Mouse (Mus musculus) testis, adult 10 weeks (tissue): Measurements from ENCODE around the gene Pdzd11. TPM values are rescaled to one million over a fixed set of nuclear protein-coding genes. Genes with fewer than 3 reads are reported as not detected.

Source experiments
- polyA plus RNA-seq: library from polyadenylated mRNA; stranded (reverse); fragments of 350-450 nt; fragmentation: Illumina TruSeq; extraction: RNeasy Lipid Tissue Mini Kit (QIAGEN cat#74804); gene quantifications from one replicate; pipeline ENCODE4 v1.2.3, GENCODE M21; 2014; ENCODE audit warnings: low read depth, low replicate concordance

Gene Pdzd11
- 15.8 TPM for polyA plus RNA-seq

GRCm38 (mm10) chrX:100625802-100626793 lies at the start of gene Pdzd11:
TSS of gene Pdzd11 (minus strand) at chrX:100626568.

DNA sequence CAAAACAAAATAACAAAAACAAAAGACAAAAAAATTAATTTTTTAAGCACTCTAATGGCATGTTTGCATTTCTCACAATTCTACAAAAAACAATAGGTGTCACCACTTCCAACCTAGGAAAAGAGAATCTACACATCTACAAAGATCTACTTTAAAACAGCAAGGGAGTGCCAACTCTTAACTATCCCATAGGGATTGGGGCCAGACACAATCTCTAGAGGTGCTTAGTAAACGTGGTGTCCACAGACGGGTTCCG lies 894 bp downstream of the Pdzd11 start, which contains the start of gene Kif4:
TSS of gene Kif4 (plus strand) at position 192 of the 256 bp plus-strand sequence.

DNA sequence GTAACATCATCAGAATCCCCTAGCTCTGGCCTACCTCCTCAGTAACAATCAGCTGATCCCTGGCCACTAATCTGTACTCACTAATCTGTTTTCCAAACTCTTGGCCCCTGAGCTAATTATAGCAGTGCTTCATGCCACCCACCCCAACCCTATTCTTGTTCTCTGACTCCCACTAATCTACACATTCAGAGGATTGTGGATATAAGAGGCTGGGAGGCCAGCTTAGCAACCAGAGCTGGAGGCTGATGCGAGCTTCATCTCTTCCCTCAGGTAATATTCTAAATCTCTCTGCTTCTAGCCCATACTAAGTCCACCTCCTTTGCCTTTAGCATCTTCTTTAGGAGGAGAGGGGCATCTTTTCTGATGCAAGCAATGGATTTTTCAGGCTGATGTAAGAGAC lies 21.1 kb downstream of the Pdzd11 start, which contains the start of gene Arr3:
TSS of gene Arr3 (plus strand) at position 184 of the 400 bp plus-strand sequence.

GRCm38 (mm10) chrX:100594791-100595190 lies 31.6 kb downstream of the Pdzd11 start, which contains the start of gene P2ry4:
TSS of gene P2ry4 (minus strand) at chrX:100594869.

Other genes starting within 250 kb of the Pdzd11 start
- not detected for gene Otud6a, start 197.6 kb downstream of the Pdzd11 start, polyA plus RNA-seq
- gene Awat2, start 183.9 kb downstream of the Pdzd11 start, polyA plus RNA-seq: 1.2 TPM
- 9.2 TPM for gene Igbp1, start 132.3 kb downstream of the Pdzd11 start, polyA plus RNA-seq
- gene Dgat2l6, start 101.7 kb downstream of the Pdzd11 start, polyA plus RNA-seq: not detected
- gene Awat1, start 54.3 kb downstream of the Pdzd11 start, polyA plus RNA-seq: not detected
- not detected for gene P2ry4, start 31.7 kb downstream of the Pdzd11 start, polyA plus RNA-seq
- gene Arr3, start 21.1 kb downstream of the Pdzd11 start, polyA plus RNA-seq: not detected
- 5.5 TPM for gene Kif4, start 831 bp downstream of the Pdzd11 start, polyA plus RNA-seq
- gene Gdpd2, start 103.3 kb upstream of the Pdzd11 start, polyA plus RNA-seq: 0.20 TPM
- 9.0 TPM for gene Dlg3, start 141.2 kb upstream of the Pdzd11 start, polyA plus RNA-seq